Mouse (Mus musculus) left cerebral cortex, postnatal 14 days (tissue): Measurements from ENCODE around the gene Cers3. TPM values are rescaled to one million over a fixed set of nuclear protein-coding genes. Genes with fewer than 3 reads are reported as not detected.

ENCODE experiments used
- DNase-seq, 2 experiments: peaks; one replicate each; pipeline ENCODE4 v3.0.0; 2021 to 2022; ENCODE audit warnings: low spot score in 2 of 2, mixed read lengths in 1 of 2
- intact Hi-C: fragments of 180-260 bp; cut with DNase I; formaldehyde crosslinking; loops from one replicate; pipeline ENCODE4 v1.15.1; 2025
- long read RNA-seq, 2 experiments: library from polyadenylated mRNA; stranded (forward); transcript quantifications; one replicate each; pipeline ENCODE4 v2.0.0; 2021
- total RNA-seq, 2 experiments: library from RNA; stranded (reverse); gene quantifications; 2 replicates each; pipeline ENCODE4 v1.2.3; 2021

The Cers3 gene
- under 1 TPM; 0.42 to 0.74 TPM for total RNA-seq
- long read RNA-seq, experiment 1 = 0 reads
- long read RNA-seq, experiment 2 = 0 reads

DNA sequence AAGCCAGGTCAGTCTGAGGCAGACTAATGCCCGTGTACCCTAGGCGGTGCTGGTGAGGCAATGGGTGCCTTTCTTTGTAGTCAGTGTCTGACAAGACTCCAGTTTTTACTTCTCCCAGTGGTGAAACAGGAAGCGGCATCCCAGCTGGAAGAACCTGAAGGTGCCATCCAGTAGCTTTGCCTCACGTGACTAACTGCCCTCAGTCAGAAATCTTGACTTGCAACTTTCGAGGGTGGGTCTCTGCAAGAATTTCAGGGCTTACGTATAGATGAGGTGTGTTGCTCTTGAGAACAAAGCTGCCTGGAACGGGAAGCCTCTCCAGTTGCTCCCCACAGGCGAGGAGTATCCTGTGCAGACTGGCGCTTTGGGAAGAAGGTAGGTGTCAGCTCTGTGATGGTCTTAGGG is at the start of gene Cers3:
Gene Cers3, plus strand, starts transcription at position 128 of the 405 bp plus-strand sequence.
- intact Hi-C loops = no loop called here
- no peak for DNase-seq

DNA sequence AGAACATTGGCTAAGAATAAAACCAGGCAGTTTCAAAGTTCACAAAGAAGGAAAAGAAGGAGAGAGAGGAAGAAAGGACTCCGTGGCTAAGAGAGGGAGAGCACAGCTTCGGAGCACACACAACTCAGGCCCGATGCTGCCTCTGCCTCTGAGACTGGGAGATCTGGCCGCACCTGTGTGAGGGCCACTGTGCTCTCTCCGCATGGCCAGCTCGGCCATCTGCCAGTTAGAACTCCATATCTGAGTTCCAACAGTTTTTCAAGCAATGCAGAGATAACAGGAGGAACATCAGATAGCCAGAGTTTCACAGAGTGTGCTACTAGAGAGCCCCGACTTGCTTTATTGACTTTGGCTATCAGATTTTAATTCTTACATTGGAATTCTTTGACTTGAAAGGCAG is 48.8 kb upstream of the Cers3 start:
- intact Hi-C loops = no loop called here
- no peak for DNase-seq

DNA sequence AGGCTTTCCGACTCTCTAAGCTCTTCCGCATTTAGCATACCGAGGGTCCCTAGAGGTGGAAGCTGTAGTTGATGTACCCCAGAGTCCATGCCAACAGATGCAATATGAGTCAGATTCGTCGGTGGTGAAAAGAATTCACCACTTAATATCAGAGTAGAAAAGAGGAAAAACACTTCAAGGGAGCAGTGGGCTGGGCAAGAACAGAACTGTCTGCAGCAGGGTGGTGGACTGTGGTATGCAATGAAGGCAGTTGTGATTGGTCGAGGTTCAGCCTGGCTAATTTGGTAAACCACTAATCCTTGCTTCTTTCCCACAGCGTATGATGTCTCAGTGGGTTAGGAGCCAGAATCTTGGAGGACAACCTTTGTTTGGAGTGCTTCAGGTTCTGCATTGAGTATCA is 40.6 kb upstream of the Cers3 start:
- DNase-seq = no peak
- intact Hi-C loops = loop anchor here (10.0 kb wide), 1 partner anchor 932 kb away; no protein-coding TSS in a partner anchor

DNA sequence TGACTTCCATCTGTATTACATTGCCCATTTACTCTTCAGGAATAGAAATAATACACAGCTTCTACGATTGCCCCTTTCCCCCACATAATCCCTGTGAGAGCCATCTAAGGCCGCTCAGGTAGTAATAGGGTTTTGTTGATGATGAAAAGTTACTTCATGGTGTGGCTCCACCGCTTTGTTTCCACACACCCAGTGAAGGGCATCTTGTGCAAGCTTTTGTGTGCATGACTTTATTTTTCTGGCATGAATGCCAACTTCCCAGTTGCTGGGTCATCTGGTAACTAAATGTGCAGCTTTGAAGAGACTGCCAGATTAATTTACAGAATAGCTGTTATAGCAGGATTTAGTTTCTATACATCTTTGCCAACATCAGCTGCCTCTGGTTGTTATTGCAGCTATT is 38.7 kb upstream of the Cers3 start:
- intact Hi-C loops = loop anchor here (10.0 kb wide), 1 partner anchor 930 kb away; no protein-coding TSS in a partner anchor
- no peak for DNase-seq

DNA sequence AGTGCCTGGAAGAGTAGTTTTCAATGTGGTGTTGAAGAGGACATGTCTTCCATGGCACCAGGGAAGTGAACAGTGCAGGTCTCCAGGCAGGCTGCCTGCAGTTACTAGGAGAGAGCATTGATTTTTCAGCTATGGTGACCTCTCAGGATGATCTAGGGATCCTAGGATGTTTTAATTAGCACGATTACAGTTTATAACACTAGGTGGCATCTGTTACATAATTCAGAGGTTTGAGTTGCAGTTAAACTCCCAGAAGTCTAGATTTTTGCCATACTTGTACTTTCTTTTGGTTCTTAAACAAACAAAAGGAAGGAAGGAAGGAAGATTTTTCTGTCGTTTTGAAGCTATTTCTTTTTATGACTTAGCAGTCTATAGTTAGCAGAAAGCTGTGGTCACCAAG is 32.1 kb upstream of the Cers3 start:
- peak in 1 of 2 experiments; percentile 15 for DNase-seq
- intact Hi-C loops = loop anchor here (2.0 to 10.0 kb wide), 2 partner anchors 128 to 494 kb away; partner anchors contain the start of gene Adamts17

DNA sequence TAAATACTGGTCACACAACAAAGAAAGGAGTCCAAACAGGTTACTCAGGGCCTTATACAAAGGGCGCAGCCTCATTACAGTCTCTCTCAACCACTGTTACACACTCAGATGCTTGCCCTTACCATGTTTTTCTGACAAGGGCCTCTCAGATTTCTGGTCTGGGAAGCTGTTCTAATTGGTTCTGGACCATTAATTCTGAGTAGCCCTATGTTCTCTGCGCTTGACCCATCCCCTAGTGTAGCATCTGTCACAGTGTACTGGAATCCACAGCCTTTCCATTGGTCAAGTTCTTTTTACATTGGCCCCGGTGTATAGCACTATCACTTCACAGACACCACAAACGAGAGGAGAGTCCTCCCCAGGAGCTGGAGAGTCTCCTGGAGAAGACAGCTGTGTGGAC is 18.8 kb upstream of the Cers3 start:
- DNase-seq = no peak

DNA sequence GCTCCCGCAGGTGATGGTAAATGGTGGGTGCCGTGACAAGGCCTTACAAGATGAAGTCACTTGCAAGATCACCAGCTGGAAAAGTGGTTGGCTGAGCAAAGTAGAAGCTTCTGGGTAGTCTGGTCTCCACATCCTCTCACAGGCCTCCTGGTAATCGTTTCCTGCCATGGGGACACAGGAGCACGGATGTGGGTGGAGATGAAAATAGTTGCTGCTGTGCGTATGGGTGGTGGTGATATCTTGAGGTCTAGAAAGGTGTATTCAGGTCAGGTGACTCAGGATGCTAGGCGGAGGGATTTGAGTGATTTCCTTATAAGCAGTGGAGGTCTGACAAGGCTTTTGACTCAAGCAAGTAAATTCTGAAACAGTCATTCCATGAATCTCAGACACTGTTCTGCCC is 18.4 kb upstream of the Cers3 start:
- intact Hi-C loops = no loop called here
- DNase-seq = no peak

More for the DNA sequence above, 18.8 kb upstream of the Cers3 start:
- intact Hi-C loops = no loop called here

DNA sequence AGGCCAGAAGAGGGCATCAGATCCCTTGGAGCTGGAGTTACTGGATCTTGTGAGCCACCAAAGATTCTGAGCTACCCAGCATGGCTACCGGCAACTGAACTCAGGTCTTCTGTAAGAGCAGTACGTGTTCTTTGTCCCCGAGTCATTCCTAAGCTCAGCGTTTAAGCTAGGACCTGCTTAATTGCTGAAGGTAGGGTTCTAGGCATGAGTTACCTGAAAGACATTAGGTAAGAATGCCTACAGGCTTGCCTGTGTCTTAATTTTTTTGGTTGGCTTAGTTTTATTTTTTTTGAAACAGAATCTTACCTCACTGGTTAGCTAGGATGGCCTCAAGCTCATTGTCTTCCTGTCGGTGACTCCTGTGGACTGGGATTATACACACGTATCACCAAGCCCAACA is 15.2 kb upstream of the Cers3 start:
- intact Hi-C loops = no loop called here
- DNase-seq = no peak

DNA sequence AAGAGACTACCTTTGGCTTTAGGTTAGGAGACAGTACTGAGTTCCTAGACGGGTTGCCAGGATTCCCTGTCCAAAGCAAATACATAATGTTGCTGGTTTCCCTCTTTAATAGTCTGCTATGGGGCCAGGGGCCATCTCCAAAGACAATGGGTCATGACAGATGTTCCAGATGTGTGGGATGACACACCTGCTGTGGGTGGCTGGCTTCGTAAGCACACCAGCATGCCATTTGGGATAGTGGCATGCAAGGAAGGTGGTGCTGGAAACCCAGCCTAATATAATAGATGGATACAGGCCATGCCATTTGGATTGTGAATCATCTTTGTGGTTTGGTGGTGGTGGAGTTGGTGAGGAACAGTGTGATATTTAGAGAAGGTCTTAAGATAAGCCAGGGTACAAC is 14.1 kb upstream of the Cers3 start:
- intact Hi-C loops = no loop called here

DNA sequence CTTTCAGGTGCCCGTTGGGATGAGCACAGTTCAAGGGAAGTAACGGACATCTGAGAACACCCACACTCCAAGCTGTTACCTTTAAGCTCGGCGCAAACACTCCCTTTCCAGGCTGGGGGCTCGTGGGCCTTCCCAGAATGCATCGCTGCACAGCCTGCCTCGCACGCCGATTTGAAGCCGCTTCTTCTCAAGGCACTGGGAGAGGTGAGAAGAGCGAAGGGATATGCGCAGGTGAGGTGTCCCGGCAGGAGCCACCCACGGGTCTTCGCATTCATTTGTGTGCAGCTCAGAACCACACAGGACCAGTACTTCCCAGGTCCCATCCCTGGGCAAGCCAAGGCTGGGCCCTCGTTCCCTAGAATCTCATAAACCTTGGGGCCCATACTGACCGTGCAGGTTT is 9.9 kb upstream of the Cers3 start:
- intact Hi-C loops = no loop called here
- no peak for DNase-seq

More for the DNA sequence above, 14.1 kb upstream of the Cers3 start:
- no peak for DNase-seq

DNA sequence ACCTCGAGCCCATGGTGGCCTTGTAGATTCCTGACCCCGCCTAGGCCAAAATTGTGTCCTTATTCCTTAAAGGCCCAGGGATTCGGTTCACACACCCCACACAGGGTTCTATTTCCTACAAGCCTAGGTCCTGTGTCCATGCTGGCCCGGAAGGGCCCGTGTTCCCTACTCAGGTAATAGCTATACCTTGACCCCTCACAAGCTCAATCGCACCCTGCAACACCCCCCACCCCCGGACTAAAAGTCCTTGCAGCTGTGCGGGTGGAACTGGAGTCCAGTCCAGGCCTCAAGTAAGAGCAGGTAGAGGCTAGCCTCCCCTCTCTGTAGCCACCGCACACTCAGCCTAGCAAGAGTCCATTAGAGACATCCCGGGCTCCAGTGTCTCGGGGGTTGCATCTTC is 9.4 kb upstream of the Cers3 start:
- no peak for DNase-seq
- intact Hi-C loops = no loop called here

DNA sequence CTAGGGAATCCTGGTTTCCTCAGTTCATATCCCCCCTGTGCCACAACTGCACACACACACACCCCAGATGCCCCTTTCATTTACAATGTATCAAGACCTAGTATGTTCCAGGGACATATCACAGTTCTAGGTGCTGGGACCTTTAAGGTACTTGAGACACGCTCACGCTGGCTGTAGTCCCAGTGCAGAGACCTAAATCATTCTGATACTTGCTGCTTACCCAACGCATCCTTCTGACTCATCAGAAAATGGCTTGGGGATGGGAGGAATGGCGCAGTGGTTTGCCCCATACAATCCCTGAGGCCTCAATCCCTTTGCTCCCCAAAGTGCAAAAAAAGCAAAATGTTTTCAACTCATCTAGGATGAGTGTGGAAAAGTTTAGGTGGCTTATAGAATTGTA is 8.8 kb upstream of the Cers3 start:
- DNase-seq = no peak
- intact Hi-C loops = no loop called here

DNA sequence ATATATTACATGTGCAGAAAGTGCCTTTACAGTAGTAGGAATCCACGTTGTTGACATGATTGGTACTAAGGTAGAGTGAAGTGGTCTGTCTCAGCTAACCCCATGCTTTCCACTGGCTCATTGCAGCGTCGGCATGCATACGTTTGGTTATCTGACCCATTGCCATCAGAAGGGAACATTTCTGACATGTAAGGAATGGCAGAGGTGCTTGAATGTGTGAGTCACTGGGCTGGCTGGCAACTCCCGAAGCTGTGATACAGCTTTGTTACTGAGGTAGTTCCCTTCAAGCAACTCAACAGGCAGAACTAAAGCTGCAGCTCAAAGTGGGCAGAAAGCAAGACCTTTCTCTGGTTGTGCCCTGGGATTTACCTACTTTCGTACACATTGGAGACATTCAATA is 8.3 kb upstream of the Cers3 start:
- DNase-seq = no peak
- intact Hi-C loops = no loop called here

DNA sequence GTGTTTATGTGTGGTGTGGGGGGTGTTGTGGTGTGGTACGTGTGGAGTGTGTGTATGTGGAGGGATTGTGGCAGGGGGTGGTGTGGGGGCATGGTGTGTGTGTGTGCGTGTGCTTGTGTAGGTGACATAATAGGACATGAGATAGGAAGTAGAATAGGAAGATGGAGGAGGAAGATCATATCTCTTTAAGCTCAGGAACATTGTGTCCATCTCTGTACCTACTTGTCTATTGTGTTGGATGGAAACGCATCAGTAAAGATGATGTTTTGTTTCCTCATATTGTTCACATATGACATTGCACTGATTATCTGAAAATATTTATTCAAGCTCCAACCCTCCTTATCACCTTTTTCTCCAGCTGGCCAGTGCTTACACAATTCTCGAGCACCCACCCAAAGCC is 5.9 kb upstream of the Cers3 start:
- DNase-seq = no peak
- intact Hi-C loops = no loop called here

DNA sequence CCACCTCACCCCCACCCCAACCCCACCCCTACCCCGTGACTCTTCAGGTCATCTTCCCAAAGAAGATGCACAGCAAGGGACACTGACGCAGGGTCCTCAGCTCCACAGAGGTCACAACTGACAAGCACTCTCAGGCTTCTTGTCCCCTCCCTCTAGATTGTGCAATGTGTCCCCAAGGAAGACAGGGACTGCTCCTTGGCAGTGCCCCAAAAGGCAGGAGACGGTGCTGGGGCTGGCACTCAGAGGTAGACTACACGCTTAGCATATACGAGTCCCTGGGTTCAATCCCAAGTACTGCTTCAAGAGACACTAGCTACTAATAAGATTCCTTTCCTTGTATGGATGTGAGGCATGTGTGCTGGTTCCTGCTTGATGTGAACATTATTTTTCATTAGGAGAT is 2.3 kb upstream of the Cers3 start:
- DNase-seq = no peak
- intact Hi-C loops = no loop called here

DNA sequence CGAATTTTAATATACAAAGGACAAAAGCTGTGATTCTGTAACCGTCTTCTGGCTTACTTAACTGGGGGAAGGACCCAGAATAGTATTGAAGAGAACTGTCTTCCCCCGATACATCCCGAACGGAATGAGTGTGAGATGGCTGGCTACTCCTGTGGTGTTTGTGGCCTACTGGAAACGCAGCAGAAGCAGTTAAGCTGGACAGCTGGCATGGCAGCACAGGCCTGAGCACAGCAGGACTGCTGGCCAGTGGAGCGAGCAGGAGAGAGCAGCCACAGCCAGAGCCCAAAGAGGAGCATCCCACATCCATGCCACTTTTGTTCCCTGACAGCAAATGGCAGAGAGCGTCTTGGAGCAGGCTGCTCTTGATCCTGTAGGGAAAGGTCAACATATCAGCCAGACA is 1.9 kb upstream of the Cers3 start:
- intact Hi-C loops = no loop called here
- DNase-seq = no peak

DNA sequence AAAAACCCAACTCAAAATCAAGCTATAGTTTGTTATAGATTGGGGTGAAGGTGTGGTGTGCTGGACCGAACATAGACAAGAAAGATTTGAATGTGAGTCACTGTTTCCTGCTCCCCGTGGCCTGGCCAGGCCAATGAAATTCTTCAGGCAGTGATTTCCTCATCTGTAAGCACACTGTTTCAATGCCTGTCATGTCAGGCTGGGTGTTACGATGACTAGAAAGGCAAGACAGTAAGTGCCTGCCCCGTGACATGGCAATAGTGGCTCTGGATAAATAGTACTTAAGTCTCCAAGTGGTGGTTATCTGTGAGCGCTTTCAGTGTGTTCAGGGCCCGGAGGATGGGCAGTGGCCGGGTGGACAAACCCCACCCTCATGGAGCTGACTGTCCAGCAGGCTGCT is 3.7 kb downstream of the Cers3 start:
- intact Hi-C loops = no loop called here
- DNase-seq = no peak

DNA sequence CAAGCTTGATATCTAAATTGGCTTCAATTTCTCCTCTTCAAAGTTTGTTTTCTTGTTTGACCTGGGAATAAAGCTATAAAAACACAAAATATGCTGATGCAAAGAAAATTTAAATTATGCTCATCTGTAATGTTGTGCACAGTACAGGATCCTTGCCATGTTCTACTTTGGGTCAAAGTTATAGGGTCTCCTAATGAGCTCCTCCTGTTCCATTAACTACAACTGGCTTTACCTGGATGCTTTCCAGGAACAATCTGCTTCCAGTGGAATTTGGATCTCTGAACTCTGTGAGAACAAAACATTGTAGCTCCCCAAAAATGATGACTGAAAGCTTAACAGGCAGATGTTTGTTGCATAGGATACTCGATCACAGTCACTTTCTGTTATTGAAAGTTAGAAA is 6.7 kb downstream of the Cers3 start:
- intact Hi-C loops = no loop called here
- DNase-seq = no peak

DNA sequence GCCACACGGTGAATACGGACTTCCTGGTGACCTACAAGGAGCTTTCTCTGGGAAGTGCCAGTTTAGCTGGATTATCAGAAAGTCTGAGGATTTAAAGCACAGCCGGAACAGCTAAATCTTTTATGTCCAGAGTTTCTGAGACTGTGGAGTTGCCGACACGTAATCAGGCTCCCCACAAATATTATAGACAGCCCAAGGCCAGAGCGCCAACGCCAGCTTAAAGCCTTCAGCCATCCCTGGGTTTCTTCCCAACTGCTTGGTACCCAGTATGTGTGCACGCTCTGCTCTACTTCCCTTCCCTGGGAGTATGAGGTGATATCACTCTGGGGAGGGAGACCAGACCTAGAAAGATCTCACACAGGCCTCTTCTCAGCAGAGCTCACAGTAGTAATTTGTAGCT is 10.5 kb downstream of the Cers3 start:
- DNase-seq = no peak
- intact Hi-C loops = no loop called here

DNA sequence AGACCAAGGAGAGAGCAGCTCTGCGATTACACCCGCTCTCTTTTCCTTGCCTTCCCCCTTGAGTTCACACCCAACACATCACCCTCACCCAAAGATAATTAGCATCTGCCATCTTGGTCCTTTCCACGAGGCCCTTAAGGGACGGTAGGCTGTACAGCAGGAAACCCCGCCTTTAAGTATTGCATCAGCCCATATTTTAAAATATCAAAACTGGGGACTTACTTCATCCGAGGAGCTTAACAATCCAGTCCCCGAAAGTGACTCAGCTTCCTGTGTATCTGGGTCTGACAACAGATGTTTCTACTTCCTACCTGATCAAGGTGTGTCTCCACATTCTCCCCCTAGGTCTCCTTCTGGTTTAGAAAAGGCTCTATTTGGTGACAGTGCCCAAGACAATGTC is 12.3 kb downstream of the Cers3 start:
- intact Hi-C loops = no loop called here

DNA sequence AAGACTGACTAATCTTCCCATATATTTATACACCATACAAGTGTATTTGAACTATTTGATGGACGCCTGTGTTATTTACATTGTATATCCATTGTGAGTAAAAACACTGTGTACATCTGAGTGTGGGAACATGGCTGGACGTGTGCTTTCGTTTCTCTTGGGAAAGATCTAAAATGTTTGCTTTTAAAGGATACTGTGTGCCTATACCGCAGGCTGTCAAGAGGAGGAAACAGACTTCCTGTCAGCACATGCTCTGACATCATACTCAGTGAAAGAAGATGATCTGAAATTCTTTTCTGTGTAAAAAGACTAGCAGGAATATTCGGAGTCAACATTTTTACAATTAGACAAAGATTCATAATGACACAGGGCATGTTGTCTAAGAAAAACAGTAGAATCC is 26.6 kb downstream of the Cers3 start:
- intact Hi-C loops = no loop called here
- no peak for DNase-seq

More for the DNA sequence above, 12.3 kb downstream of the Cers3 start:
- no peak for DNase-seq

DNA sequence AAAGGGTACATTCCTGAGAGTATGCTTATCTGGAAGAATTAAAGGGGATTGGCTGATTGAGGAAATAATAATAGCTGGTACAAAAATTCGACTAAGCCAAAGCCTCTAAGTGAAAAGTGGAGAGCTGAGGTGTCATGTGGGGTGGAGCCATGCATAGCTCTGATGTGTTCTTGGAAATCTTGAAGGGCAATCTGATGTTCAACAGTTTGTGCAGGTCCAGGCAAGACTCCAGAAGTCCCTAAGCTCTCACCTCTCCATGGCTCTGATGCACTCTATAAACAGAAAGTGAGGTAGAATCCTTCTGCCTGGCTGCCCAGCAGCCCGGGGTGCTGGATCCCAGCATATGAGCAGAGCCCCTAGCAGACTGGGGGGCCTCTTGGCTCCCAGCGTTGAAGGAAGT is 27.4 kb downstream of the Cers3 start:
- no peak for DNase-seq
- intact Hi-C loops = no loop called here
